Mouse (Mus musculus) liver, postnatal 0 days (tissue): ENCODE data around the gene Olfr524.

ENCODE experiments used
- CTCF ChIP-seq: sonication (generic); IDR thresholded peaks from 2 replicates; pipeline ENCODE4 v1.5.1; 2016; ENCODE audit warnings: antibody characterized with exemption, low read depth
- EP300 ChIP-seq: IDR thresholded peaks from 2 replicates; pipeline ENCODE4 v1.6.1; 2016; ENCODE audit warnings: antibody characterized with exemption, low read depth, mild to moderate bottlenecking

DNA sequence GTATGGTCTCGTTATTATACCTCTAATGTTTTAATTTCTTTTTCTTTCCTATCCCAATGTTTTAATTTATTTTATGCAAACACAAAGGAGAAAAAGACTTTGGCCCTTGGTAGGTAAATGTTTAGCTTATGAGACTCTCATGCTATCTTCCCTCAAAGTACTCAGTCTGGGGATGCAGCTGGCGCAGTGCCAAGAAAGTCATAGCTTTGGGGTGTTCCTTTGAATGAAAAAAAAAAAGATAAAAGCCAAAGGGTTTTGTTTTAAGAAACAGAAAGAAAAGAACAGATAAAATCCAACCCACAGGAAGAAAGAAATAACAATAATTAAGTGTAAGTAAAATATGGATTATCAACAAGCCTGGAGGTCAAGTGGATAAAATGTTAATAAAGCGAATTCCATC is 2.9 kb upstream of the Olfr524 start:
- TF ChIP-seq CTCF: no peak
- no peak for TF ChIP-seq EP300
